Mouse (Mus musculus): ENCODE measurements around the gene Lurap1.

Lurap1 gene

GRCm38 (mm10) chr4:116111486-116111885 is 39.7 kb downstream of the Lurap1 start:
- DNase-seq (ENCODE audit: extremely low read depth, low read depth, low spot score) = no peak

GRCm38 (mm10) chr4:116110695-116111094 is 40.4 kb downstream of the Lurap1 start:
- no peak for DNase-seq (ENCODE audit: extremely low read depth, low read depth, low spot score)

GRCm38 (mm10) chr4:116105278-116105677 is 45.9 kb downstream of the Lurap1 start:
- no peak for DNase-seq (ENCODE audit: extremely low read depth, low read depth, low spot score)

- DNase-seq (ENCODE audit: extremely low read depth, low read depth, low spot score) = no peak
Observed at GRCm38 (mm10) chr4:116100959-116101358, 50.2 kb downstream of the Lurap1 start.

- no peak for DNase-seq (ENCODE audit: extremely low read depth, low read depth, low spot score)
Observed at GRCm38 (mm10) chr4:116097211-116097610, 53.9 kb downstream of the Lurap1 start.

GRCm38 (mm10) chr4:116096291-116096690 is 54.8 kb downstream of the Lurap1 start:
- DNase-seq (ENCODE audit: extremely low read depth, low read depth, low spot score) = no peak

GRCm38 (mm10) chr4:116088510-116089249 is 62.5 kb downstream of the Lurap1 start:
- no peak for DNase-seq (ENCODE audit: extremely low read depth, low read depth, low spot score)
